In genomic region chr9:42819247-42819646, GRCm38 (mm10) we compare ENCODE assay signal across 12 mouse cellular contexts.
DNase-seq lines count a peak whose midpoint lies in the region; ATAC-seq lines count a peak whose summit lies in the region.
"Had no signal": no experiment of that assay in that cellular context is flagged by ENCODE, and none has a peak within 500 bp of the region (broad histone marks: within the 10 kb centered on the region; RNA-seq: fewer than 3 reads in every experiment).

No protein-coding gene starts in this region.

- H3K27ac ChIP-seq in kidney, embryonic 16.5 days (ENCODE audit: low read length) = no peak overlapping the region
- H3K27ac ChIP-seq in embryonic facial prominence, embryonic 10.5 days (replicated peaks) = no peak overlapping the region
- H3K27ac ChIP-seq: forebrain, embryonic 13.5 days; liver, embryonic 14.5 days; midbrain, embryonic 13.5 days had no signal

- ATAC-seq in kidney, embryonic 16.5 days (ENCODE audit: low FRiP score, low TSS enrichment) = no peak
- ATAC-seq in erythroblast, adult 5-6 weeks (replicated peaks; ENCODE audit: low FRiP score, poor library complexity, severe bottlenecking) = no peak
- ATAC-seq: forebrain, embryonic 13.5 days; intestine, embryonic 16.5 days; midbrain, embryonic 13.5 days had no signal

- WGBS in kidney, embryonic 16.5 days = 31% methylated on average over 3 of the region's 3 CpGs
- WGBS in embryonic facial prominence, embryonic 10.5 days = 50% methylated on average over 3 of the region's 3 CpGs

- no peaks in the 10 kb centered on the region for H3K36me3 ChIP-seq in kidney, embryonic 16.5 days (ENCODE audit: insufficient read depth, low read length)
- no peaks in the 10 kb centered on the region for H3K36me3 ChIP-seq in embryonic facial prominence, embryonic 10.5 days (replicated peaks)
- H3K36me3 ChIP-seq: midbrain, embryonic 13.5 days had no signal

- no peak overlapping the region for H3K4me3 ChIP-seq in kidney, embryonic 16.5 days (ENCODE audit: low read length)
- no peak overlapping the region for H3K4me3 ChIP-seq in embryonic facial prominence, embryonic 10.5 days
- H3K4me3 ChIP-seq: forebrain, embryonic 13.5 days; midbrain, embryonic 13.5 days had no signal

- H3K4me2 ChIP-seq in kidney, embryonic 16.5 days (replicated peaks; ENCODE audit: low read depth, low read length) = no peak overlapping the region
- H3K4me2 ChIP-seq: forebrain, embryonic 13.5 days; midbrain, embryonic 13.5 days had no signal

- peak; percentile 50 for DNase-seq in adrenal gland, postnatal 14 days
- DNase-seq in adrenal gland, postnatal 4 days (ENCODE audit: low spot score in 2 of 2) = no peak
- DNase-seq in kidney, postnatal 14 days = peak; percentile 3
- peak; percentile 23 for DNase-seq in 3T3-L1 (ENCODE audit: low read depth, low spot score)
- peak; percentile 50 for DNase-seq in embryonic facial prominence, embryonic 10.5 days (ENCODE audit: low spot score)
- DNase-seq in right cerebral cortex, adult 2 months (ENCODE audit: low spot score in 2 of 2) = no peak

- H3K27me3 ChIP-seq in kidney, embryonic 16.5 days (ENCODE audit: insufficient read depth, low read length) = no peaks in the 10 kb centered on the region
- H3K27me3 ChIP-seq in embryonic facial prominence, embryonic 10.5 days (replicated peaks; ENCODE audit: low read depth, poor library complexity, severe bottlenecking) = no peaks in the 10 kb centered on the region
- H3K27me3 ChIP-seq: forebrain, embryonic 13.5 days; midbrain, embryonic 13.5 days had no signal

- H3K4me1 ChIP-seq in kidney, embryonic 16.5 days (ENCODE audit: insufficient read depth, low read length) = no peaks in the 10 kb centered on the region
- H3K4me1 ChIP-seq in embryonic facial prominence, embryonic 10.5 days = no peaks in the 10 kb centered on the region
- H3K4me1 ChIP-seq: forebrain, embryonic 13.5 days had no signal

- no peaks in the 10 kb centered on the region for H3K9me3 ChIP-seq in kidney, embryonic 16.5 days (ENCODE audit: low read length)
- no peaks in the 10 kb centered on the region for H3K9me3 ChIP-seq in embryonic facial prominence, embryonic 10.5 days
- H3K9me3 ChIP-seq: forebrain, embryonic 13.5 days; midbrain, embryonic 13.5 days had no signal

- H3K9ac ChIP-seq in kidney, embryonic 16.5 days (replicated peaks; ENCODE audit: low read length) = no peak overlapping the region
- H3K9ac ChIP-seq: forebrain, embryonic 13.5 days; liver, embryonic 14.5 days; midbrain, embryonic 13.5 days had no signal

Comparison
In these comparisons a context has a peak if more than half of its experiments do, and no peak if none do; other contexts are left out.
1. DNase-seq: peak in adrenal gland, postnatal 14 days (single experiment), kidney, postnatal 14 days (single experiment), 3T3-L1 (single experiment) and embryonic facial prominence, embryonic 10.5 days (single experiment); none in adrenal gland, postnatal 4 days (0 of 2) and right cerebral cortex, adult 2 months (0 of 2).